Mouse (Mus musculus): Measurements from ENCODE around the gene Pafah2.

DNA sequence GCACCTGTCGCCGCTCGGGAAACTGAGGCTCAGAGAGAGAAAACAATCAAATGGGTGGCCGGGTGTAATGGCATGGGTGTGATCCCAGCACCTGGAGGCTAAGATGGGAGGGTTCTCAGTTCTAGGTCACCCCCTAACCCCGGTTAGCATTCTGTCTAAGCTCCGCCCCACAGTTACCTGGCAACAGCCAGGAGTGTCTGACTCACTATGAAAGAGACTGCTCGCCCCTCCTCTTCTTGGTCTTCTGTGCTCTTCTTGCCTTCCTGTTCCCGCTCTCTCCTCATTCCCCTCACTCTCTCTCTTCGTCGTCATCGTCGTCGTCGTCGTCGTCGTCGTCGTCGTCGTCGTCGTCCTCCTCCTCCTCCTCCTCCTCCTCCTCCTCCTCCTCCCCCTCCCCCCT lies 51.8 kb downstream of the Pafah2 start:
- TF ChIP-seq CTCF (IDR thresholded peaks at IDR 0.05; ENCODE audit: extremely low read depth, insufficient read depth, low read length) (no peak), POLR2A (IDR thresholded peaks at IDR 0.05; ENCODE audit: extremely low read depth, insufficient read depth, low read length) (no peak)
